Mouse (Mus musculus): ENCODE measurements around the gene Rpl10a. TPM values are rescaled to one million over a fixed set of nuclear protein-coding genes. Genes with fewer than 3 reads are reported as not detected.
"Not testable (repeated sequence)": the region's sequence is repeated elsewhere in the genome, so short reads cannot be mapped to it uniquely, and the experiment has no call there.

Rpl10a gene
- polyA plus RNA-seq, 1 experiment from 2014 or later = 604 TPM

- no peaks in the 10 kb centered on the region for H3K27me3 ChIP-seq (replicated peaks; ENCODE audit: control insufficient read depth, insufficient read depth, low read length)
- peaks cover 4% of the 10 kb centered on the region; the same call in 1 of the 2 replicates for H3K36me3 ChIP-seq (ENCODE audit: control insufficient read depth, insufficient read depth, low read length)
- no peaks in the 10 kb centered on the region for H3K9me3 ChIP-seq (ENCODE audit: control insufficient read depth, low read length)
- peak; percentile 16; the same call in 1 of the 2 replicates for ATAC-seq
- WGBS = 2% methylated on average over 11 of the region's 11 CpGs
- H3K4me2 ChIP-seq (ENCODE audit: low read depth, low read length) = peak overlapping the region; percentile 91
- peak overlapping the region; percentile 91 for H3K4me3 ChIP-seq (ENCODE audit: low read length)
- H3K9ac ChIP-seq (ENCODE audit: low read depth, low read length) = peak overlapping the region; percentile 93
- peaks cover 18% of the 10 kb centered on the region for H3K4me1 ChIP-seq (ENCODE audit: control insufficient read depth, insufficient read depth, low read length)
- H3K27ac ChIP-seq (ENCODE audit: low read length) = peak overlapping the region; percentile 96
Measured at GRCm38 (mm10) chr17:28313880-28314225, 14.4 kb upstream of the Rpl10a start.

- peaks cover 4% of the 10 kb centered on the region; the same call in 1 of the 2 replicates for H3K36me3 ChIP-seq (ENCODE audit: control insufficient read depth, insufficient read depth, low read length)
- peak overlapping the region; percentile 29; the same call in 1 of the 2 replicates for H3K9ac ChIP-seq (ENCODE audit: low read depth, low read length)
- no peaks in the 10 kb centered on the region for H3K9me3 ChIP-seq (ENCODE audit: control insufficient read depth, low read length)
- ATAC-seq = no peak
- peaks cover 18% of the 10 kb centered on the region for H3K4me1 ChIP-seq (ENCODE audit: control insufficient read depth, insufficient read depth, low read length)
- no peak overlapping the region for H3K4me3 ChIP-seq (ENCODE audit: low read length)
- H3K4me2 ChIP-seq (ENCODE audit: low read depth, low read length) = no peak overlapping the region
- no peaks in the 10 kb centered on the region for H3K27me3 ChIP-seq (replicated peaks; ENCODE audit: control insufficient read depth, insufficient read depth, low read length)
- no peak overlapping the region for H3K27ac ChIP-seq (ENCODE audit: low read length)
- 90% methylated on average over 20 of the region's 20 CpGs for WGBS
Measured at GRCm38 (mm10) chr17:28315611-28316160, 12.6 kb upstream of the Rpl10a start.

- Histone ChIP-seq H3K4me2 (ENCODE audit: low read depth, low read length) (no peak overlapping the region), H3K4me3 (ENCODE audit: low read length) (no peak overlapping the region), H3K27me3 (replicated peaks; ENCODE audit: control insufficient read depth, insufficient read depth, low read length) (no peaks in the 10 kb centered on the region), H3K4me1 (ENCODE audit: control insufficient read depth, insufficient read depth, low read length) (peaks cover 18% of the 10 kb centered on the region), H3K9me3 (ENCODE audit: control insufficient read depth, low read length) (no peaks in the 10 kb centered on the region), H3K27ac (ENCODE audit: low read length) (no peak overlapping the region), H3K9ac (ENCODE audit: low read depth, low read length) (no peak overlapping the region), H3K36me3 (ENCODE audit: control insufficient read depth, insufficient read depth, low read length) (peaks cover 4% of the 10 kb centered on the region; the same call in 1 of the 2 replicates)
- ATAC-seq = no peak
- 89% methylated on average over 9 of the region's 9 CpGs for WGBS
Measured at GRCm38 (mm10) chr17:28316476-28316875, 11.8 kb upstream of the Rpl10a start.

- Histone ChIP-seq H3K4me2 (ENCODE audit: low read depth, low read length) (no peak overlapping the region), H3K27ac (ENCODE audit: low read length) (no peak overlapping the region), H3K36me3 (ENCODE audit: control insufficient read depth, insufficient read depth, low read length) (peaks cover 4% of the 10 kb centered on the region; the same call in 1 of the 2 replicates), H3K9ac (ENCODE audit: low read depth, low read length) (no peak overlapping the region), H3K4me3 (ENCODE audit: low read length) (no peak overlapping the region), H3K27me3 (replicated peaks; ENCODE audit: control insufficient read depth, insufficient read depth, low read length) (no peaks in the 10 kb centered on the region), H3K4me1 (ENCODE audit: control insufficient read depth, insufficient read depth, low read length) (peaks cover 18% of the 10 kb centered on the region), H3K9me3 (ENCODE audit: control insufficient read depth, low read length) (no peaks in the 10 kb centered on the region)
- no peak for ATAC-seq
- 57% methylated on average over 8 of the region's 8 CpGs for WGBS
Measured at GRCm38 (mm10) chr17:28317091-28317490, 11.2 kb upstream of the Rpl10a start.

GRCm38 (mm10) chr17:28317725-28318124 lies 10.5 kb upstream of the Rpl10a start:
- no peak for ATAC-seq
- Histone ChIP-seq H3K27me3 (replicated peaks; ENCODE audit: control insufficient read depth, insufficient read depth, low read length) (no peaks in the 10 kb centered on the region), H3K27ac (ENCODE audit: low read length) (no peak overlapping the region), H3K36me3 (ENCODE audit: control insufficient read depth, insufficient read depth, low read length) (peaks cover 4% of the 10 kb centered on the region; the same call in 1 of the 2 replicates), H3K4me3 (ENCODE audit: low read length) (no peak overlapping the region), H3K4me1 (ENCODE audit: control insufficient read depth, insufficient read depth, low read length) (peaks cover 16% of the 10 kb centered on the region), H3K9me3 (ENCODE audit: control insufficient read depth, low read length) (no peaks in the 10 kb centered on the region), H3K4me2 (ENCODE audit: low read depth, low read length) (no peak overlapping the region), H3K9ac (ENCODE audit: low read depth, low read length) (no peak overlapping the region)
- 85% methylated on average over 9 of the region's 9 CpGs for WGBS

- ATAC-seq = no peak
- no peak overlapping the region for H3K4me3 ChIP-seq (ENCODE audit: low read length)
- peaks cover 4% of the 10 kb centered on the region; the same call in 1 of the 2 replicates for H3K36me3 ChIP-seq (ENCODE audit: control insufficient read depth, insufficient read depth, low read length)
- no peaks in the 10 kb centered on the region; the same call in 1 of the 2 replicates for H3K9me3 ChIP-seq (ENCODE audit: control insufficient read depth, low read length)
- H3K4me2 ChIP-seq (ENCODE audit: low read depth, low read length) = no peak overlapping the region
- no peak overlapping the region for H3K27ac ChIP-seq (ENCODE audit: low read length)
- no peak overlapping the region for H3K9ac ChIP-seq (ENCODE audit: low read depth, low read length)
- WGBS = 93% methylated on average over 4 of the region's 4 CpGs
- H3K4me1 ChIP-seq (ENCODE audit: control insufficient read depth, insufficient read depth, low read length) = no peaks in the 10 kb centered on the region
- no peaks in the 10 kb centered on the region for H3K27me3 ChIP-seq (replicated peaks; ENCODE audit: control insufficient read depth, insufficient read depth, low read length)
Measured at GRCm38 (mm10) chr17:28321700-28322099, 6.6 kb upstream of the Rpl10a start.

- WGBS = 84% methylated on average over 8 of the region's 8 CpGs
- H3K36me3 ChIP-seq (ENCODE audit: control insufficient read depth, insufficient read depth, low read length) = no peaks in the 10 kb centered on the region
- no peak overlapping the region for H3K4me3 ChIP-seq (ENCODE audit: low read length)
- no peak overlapping the region for H3K4me2 ChIP-seq (ENCODE audit: low read depth, low read length)
- H3K9ac ChIP-seq (ENCODE audit: low read depth, low read length) = no peak overlapping the region
- no peaks in the 10 kb centered on the region for H3K27me3 ChIP-seq (replicated peaks; ENCODE audit: control insufficient read depth, insufficient read depth, low read length)
- H3K27ac ChIP-seq (ENCODE audit: low read length) = no peak overlapping the region
- H3K9me3 ChIP-seq (ENCODE audit: control insufficient read depth, low read length) = no peaks in the 10 kb centered on the region; the same call in 1 of the 2 replicates
- no peak for ATAC-seq
- peaks cover 15% of the 10 kb centered on the region for H3K4me1 ChIP-seq (ENCODE audit: control insufficient read depth, insufficient read depth, low read length)
Measured at GRCm38 (mm10) chr17:28323786-28324185, 4.5 kb upstream of the Rpl10a start.

GRCm38 (mm10) chr17:28324416-28324815 lies 3.9 kb upstream of the Rpl10a start:
- not testable (repeated sequence) for H3K4me3 ChIP-seq (ENCODE audit: low read length); H3K9ac ChIP-seq (ENCODE audit: low read depth, low read length); H3K36me3 ChIP-seq (ENCODE audit: control insufficient read depth, insufficient read depth, low read length); H3K27me3 ChIP-seq (replicated peaks; ENCODE audit: control insufficient read depth, insufficient read depth, low read length); ATAC-seq; H3K4me2 ChIP-seq (ENCODE audit: low read depth, low read length); H3K9me3 ChIP-seq (ENCODE audit: control insufficient read depth, low read length); H3K27ac ChIP-seq (ENCODE audit: low read length)
- 93% methylated on average over 7 of the region's 7 CpGs for WGBS
- H3K4me1 ChIP-seq (ENCODE audit: control insufficient read depth, insufficient read depth, low read length) = peaks cover 15% of the 10 kb centered on the region

- 93% methylated on average over 8 of the region's 8 CpGs for WGBS
- no peaks in the 10 kb centered on the region for H3K36me3 ChIP-seq (ENCODE audit: control insufficient read depth, insufficient read depth, low read length)
Measured at GRCm38 (mm10) chr17:28325751-28326150, 2.5 kb upstream of the Rpl10a start.

More at GRCm38 (mm10) chr17:28325751-28326150, 2.5 kb upstream of the Rpl10a start:
- Histone ChIP-seq H3K9me3 (ENCODE audit: control insufficient read depth, low read length) (no peaks in the 10 kb centered on the region; the same call in 1 of the 2 replicates), H3K27me3 (replicated peaks; ENCODE audit: control insufficient read depth, insufficient read depth, low read length) (no peaks in the 10 kb centered on the region), H3K4me3 (ENCODE audit: low read length) (no peak overlapping the region), H3K27ac (ENCODE audit: low read length) (no peak overlapping the region), H3K4me2 (ENCODE audit: low read depth, low read length) (no peak overlapping the region), H3K9ac (ENCODE audit: low read depth, low read length) (0 out of 2 replicates have a peak overlapping the region, but pooled peaks have one; percentile 19), H3K4me1 (ENCODE audit: control insufficient read depth, insufficient read depth, low read length) (peaks cover 19% of the 10 kb centered on the region)
- no peak for ATAC-seq
